Mouse (Mus musculus) hindbrain, embryonic 11.5 days (tissue): ENCODE results near the gene Sox18. TPM values are rescaled to one million over a fixed set of nuclear protein-coding genes. Genes with fewer than 3 reads are reported as not detected.

Source experiments
- polyA plus RNA-seq: library from polyadenylated mRNA; unstranded; fragments of >200 nt; fragmentation: Nextera tagmentation; extraction: Ambion mirVana; gene quantifications from 2 replicates; pipeline ENCODE4 v1.2.1, GENCODE M21; 2014

Sox18 gene
- polyA plus RNA-seq, 1 experiment from 2014 or later: 17.0 TPM

Other genes with a start within 250 kb of the Sox18 start
- 15.6 and 17.2 TPM in 2 replicates for gene Zbtb46, start 212.2 kb downstream of the Sox18 start, polyA plus RNA-seq
- gene Abhd16b, start 178.4 kb downstream of the Sox18 start, polyA plus RNA-seq: 0.09 and 0.14 TPM in 2 replicates
- 145 and 151 TPM in 2 replicates for gene Tpd52l2, start 174.5 kb downstream of the Sox18 start, polyA plus RNA-seq
- 97.1 and 104 TPM in 2 replicates for gene Dnajc5, start 151.2 kb downstream of the Sox18 start, polyA plus RNA-seq
- gene Uckl1, start 86.7 kb downstream of the Sox18 start, polyA plus RNA-seq: 54.1 and 57.7 TPM in 2 replicates
- gene Prpf6, start 79.8 kb downstream of the Sox18 start, polyA plus RNA-seq: 66.5 and 78.1 TPM in 2 replicates
- gene Zfp512b, start 78.8 kb downstream of the Sox18 start, polyA plus RNA-seq: 25.4 and 30.8 TPM in 2 replicates
- gene Samd10, start 72.4 kb downstream of the Sox18 start, polyA plus RNA-seq: 75.9 and 77.7 TPM in 2 replicates
- 0.35 TPM in 1 of 2 replicates, not detected in the other for gene Gm29797, start 14.6 kb downstream of the Sox18 start, polyA plus RNA-seq
- 20.7 and 21.2 TPM in 2 replicates for gene Tcea2, start 8.7 kb upstream of the Sox18 start, polyA plus RNA-seq
- 62.2 and 63.7 TPM in 2 replicates for gene Rgs19, start 22.3 kb upstream of the Sox18 start, polyA plus RNA-seq
- not detected in 2 replicates for gene Lkaaear1, start 26.8 kb upstream of the Sox18 start, polyA plus RNA-seq
- 21.6 and 24.3 TPM in 2 replicates for gene Oprl1, start 43.4 kb upstream of the Sox18 start, polyA plus RNA-seq
- 38.7 and 39.3 TPM in 2 replicates for gene Myt1, start 91.7 kb upstream of the Sox18 start, polyA plus RNA-seq
- 33.8 and 34.3 TPM in 2 replicates for gene Pcmtd2, start 166.2 kb upstream of the Sox18 start, polyA plus RNA-seq
- gene Polr3k, start 192.7 kb upstream of the Sox18 start, polyA plus RNA-seq: 96.5 and 97.5 TPM in 2 replicates